Mouse (Mus musculus) spleen, adult 2 months (tissue): Measurements from ENCODE around the gene Gm21860.
"Not testable (repeated sequence)": the region's sequence is repeated elsewhere in the genome, so short reads cannot be mapped to it uniquely, and the experiment has no call there.

ENCODE experiments used
- CTCF ChIP-seq: fragments of 200-500 bp; IDR thresholded peaks from 2 replicates; pipeline ENCODE4 v1.5.1; 2011; ENCODE audit warnings: mild to moderate bottlenecking, inconsistent platforms; ENCODE audit not compliant: insufficient read depth, insufficient read length, insufficient replicate concordance; ENCODE audit errors: extremely low read depth
- POLR2A ChIP-seq: fragments of 200-500 bp; IDR thresholded peaks from 2 replicates; pipeline ENCODE4 v1.6.1; 2011; ENCODE audit warnings: low read depth, low read length, inconsistent platforms

DNA sequence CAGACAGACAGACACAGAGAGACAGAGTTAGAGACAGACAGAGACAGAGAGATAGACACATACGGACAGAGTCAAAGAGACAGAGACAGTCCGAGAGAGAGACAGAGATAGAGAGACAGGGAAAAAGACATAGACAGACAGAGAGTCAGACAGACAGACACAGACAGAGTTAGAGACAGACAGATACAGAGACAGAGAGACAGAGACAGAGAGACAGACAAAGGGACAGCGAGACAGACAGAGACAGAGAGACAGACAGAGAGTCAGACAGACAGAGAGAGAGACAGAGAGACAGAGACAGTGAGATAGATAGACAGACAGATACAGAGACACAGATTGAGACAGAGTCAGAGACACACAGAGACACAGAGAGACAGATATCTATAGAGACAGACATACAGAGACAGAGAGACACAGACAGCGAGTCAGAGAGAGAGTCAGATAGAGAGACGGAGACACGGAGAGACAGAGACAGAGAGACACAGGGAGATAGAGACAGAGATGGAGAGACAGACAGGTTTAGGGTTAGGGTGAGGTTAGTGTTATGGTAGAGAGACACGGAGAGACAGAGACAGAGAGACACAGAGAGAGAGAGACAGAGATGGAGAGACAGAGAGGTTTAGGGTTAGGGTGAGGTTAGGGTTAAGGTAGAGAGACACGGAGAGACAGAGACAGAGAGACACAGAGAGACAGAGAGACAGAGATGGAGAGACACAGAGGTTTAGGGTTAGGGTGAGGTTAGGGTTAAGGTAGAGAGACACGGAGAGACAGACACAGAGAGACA, 18.2 kb downstream of the Gm21860 start:
- TF ChIP-seq CTCF, POLR2A: not testable (repeated sequence)
